Mouse (Mus musculus) brown adipose tissue, adult 24 weeks (tissue): ENCODE results near the gene Gpr107. TPM values are rescaled to one million over a fixed set of nuclear protein-coding genes. Genes with fewer than 3 reads are reported as not detected.

Source experiments
- H3K27ac ChIP-seq: fragments of 200-500 bp; replicated peaks from 2 replicates; pipeline ENCODE4 v1.5.1; 2012; ENCODE audit warnings: low read depth, mild to moderate bottlenecking, low read length
- H3K4me1 ChIP-seq: fragments of 200-500 bp; 2 replicates; pipeline ENCODE4 v1.6.1; 2012; ENCODE audit warnings: low read length, mixed read lengths; ENCODE audit not compliant: control insufficient read depth, insufficient read depth, insufficient read length
- H3K4me3 ChIP-seq: fragments of 200-500 bp; 2 replicates; pipeline ENCODE4 v1.5.1; 2012; ENCODE audit warnings: low read depth, mild to moderate bottlenecking, low read length, moderate library complexity; ENCODE audit not compliant: insufficient read depth
- polyA plus RNA-seq: library from polyadenylated mRNA; stranded (reverse); fragments of >200 nt; gene quantifications from 2 replicates; pipeline ENCODE4 v1.2.4, GENCODE M21; 2012; ENCODE audit not compliant: missing spikeins, insufficient read depth, insufficient read length

Gpr107 gene
- polyA plus RNA-seq, 1 experiment = 11.9 TPM

GRCm38 (mm10) chr2:31211204-31211603 is 59.1 kb downstream of the Gpr107 start:
- Histone ChIP-seq H3K4me1 (no peaks in the 10 kb centered on the region), H3K4me3 (no peak overlapping the region), H3K27ac (no peak overlapping the region)

DNA sequence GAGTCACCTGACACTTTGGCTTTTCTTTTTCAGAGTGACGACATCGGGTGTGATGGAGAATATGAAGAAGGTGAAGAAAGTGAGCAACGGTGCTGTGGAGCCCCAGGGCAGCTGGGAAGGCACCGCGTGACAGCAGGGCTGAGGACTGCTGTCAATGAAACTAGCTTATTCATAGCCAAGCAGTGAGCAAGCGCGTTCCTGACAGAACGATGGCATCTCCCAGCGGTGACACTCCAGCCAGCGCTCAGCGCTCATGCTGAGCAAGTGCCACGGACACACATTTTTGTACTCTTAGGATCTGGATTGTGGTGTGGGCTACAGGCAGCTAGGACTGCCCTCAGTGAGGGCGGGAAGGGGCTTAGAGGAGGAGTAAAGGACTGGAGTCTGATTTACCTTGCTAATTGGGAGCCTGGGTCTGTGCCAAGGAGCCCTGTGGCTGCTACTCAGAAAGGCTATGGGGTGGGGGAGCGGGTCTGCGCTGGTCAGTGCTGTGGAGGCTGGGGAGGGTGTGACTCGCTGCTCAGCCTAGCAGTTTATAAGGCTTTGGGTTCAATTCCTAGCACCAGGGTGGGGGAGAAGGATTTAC is 62.2 kb downstream of the Gpr107 start:
- H3K27ac ChIP-seq = no peak overlapping the region
- H3K4me3 ChIP-seq = no peak overlapping the region
- no peaks in the 10 kb centered on the region for H3K4me1 ChIP-seq

DNA sequence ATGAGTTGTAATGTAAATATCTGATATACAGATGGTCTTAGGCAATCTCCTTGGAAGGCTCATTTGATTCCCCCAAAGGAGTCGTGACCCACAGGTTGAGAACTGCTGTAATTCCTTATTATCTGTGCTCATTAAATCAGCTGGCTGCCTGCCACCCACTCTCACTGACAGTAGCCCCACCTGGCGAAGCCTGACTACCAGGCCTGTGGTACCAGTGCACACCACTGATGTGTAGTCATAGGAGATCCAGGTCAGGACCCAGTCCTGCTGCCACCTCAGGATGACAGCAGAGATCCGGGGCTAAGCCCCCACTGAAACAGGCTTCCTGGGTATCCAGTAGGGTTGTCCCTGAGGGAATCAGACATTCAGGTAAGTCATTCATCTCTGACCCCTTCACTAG is 66.5 kb downstream of the Gpr107 start:
- no peaks in the 10 kb centered on the region for H3K4me1 ChIP-seq

GRCm38 (mm10) chr2:31219470-31219869 is 67.4 kb downstream of the Gpr107 start:
- H3K4me3 ChIP-seq = no peak overlapping the region
- no peak overlapping the region for H3K27ac ChIP-seq
- H3K4me1 ChIP-seq = no peaks in the 10 kb centered on the region

More for the DNA sequence above, 66.5 kb downstream of the Gpr107 start:
- no peak overlapping the region for H3K4me3 ChIP-seq
- H3K27ac ChIP-seq = no peak overlapping the region

GRCm38 (mm10) chr2:31220844-31221243 is 68.7 kb downstream of the Gpr107 start:
- Histone ChIP-seq H3K4me1 (no peaks in the 10 kb centered on the region), H3K4me3 (no peak overlapping the region), H3K27ac (no peak overlapping the region)

DNA sequence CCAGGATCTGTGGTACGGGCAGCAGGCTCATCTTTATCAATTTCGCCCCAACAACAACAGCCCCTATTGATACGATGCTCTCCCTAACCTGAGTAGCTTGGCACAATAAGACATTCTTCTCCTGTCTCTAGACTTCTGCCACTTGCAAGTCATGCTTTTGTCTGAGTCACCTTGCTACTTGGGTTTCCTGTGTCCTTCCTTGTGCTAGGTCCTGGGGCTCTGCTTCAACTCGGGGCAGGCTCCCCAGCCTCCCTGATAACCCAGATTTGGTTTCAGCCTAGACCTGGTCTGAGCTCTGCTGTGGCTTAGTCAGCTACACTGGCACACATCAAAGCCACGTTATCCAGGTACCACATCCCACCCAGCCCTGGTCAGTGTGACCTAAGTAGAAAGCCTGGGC is 69.5 kb downstream of the Gpr107 start:
- no peak overlapping the region for H3K27ac ChIP-seq
- H3K4me1 ChIP-seq = no peaks in the 10 kb centered on the region
- H3K4me3 ChIP-seq = no peak overlapping the region

GRCm38 (mm10) chr2:31228768-31229311 is 76.7 kb downstream of the Gpr107 start:
- Histone ChIP-seq H3K4me3 (no peak overlapping the region), H3K27ac (no peak overlapping the region)

DNA sequence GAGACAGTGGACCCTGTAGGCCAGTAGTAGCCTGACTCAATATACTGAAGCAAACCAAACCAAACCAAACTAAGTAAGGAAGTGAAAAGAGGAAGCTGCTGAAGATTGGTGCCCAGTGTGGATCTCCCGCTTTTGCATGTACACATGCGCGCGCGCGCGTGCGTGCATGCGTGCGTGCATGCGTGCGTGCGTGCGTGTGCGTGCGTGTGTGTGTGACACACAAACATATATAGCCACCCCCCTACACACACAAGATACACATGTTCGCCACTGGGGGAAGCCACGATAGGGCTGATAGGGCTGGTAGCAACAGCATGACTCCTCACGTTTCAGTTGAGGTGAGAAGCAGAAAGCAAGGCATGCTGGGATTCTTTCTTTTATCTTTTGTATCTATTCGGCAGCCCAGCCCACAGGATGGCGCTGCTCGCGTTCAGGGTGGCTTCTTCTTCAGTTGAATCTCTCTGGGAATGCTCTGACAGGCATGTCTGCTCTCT is 87.1 kb downstream of the Gpr107 start:
- peak overlapping the region; percentile 27 for H3K4me3 ChIP-seq
- no peak overlapping the region for H3K27ac ChIP-seq
- H3K4me1 ChIP-seq = no peaks in the 10 kb centered on the region

More at GRCm38 (mm10) chr2:31228768-31229311, 76.7 kb downstream of the Gpr107 start:
- no peaks in the 10 kb centered on the region for H3K4me1 ChIP-seq

- no peak overlapping the region for H3K4me3 ChIP-seq
- H3K27ac ChIP-seq = no peak overlapping the region
- no peaks in the 10 kb centered on the region for H3K4me1 ChIP-seq
These were observed 87.7 kb downstream of the Gpr107 start for GRCm38 (mm10) chr2:31239833-31240232.

GRCm38 (mm10) chr2:31241639-31242038 is 89.5 kb downstream of the Gpr107 start:
- H3K4me3 ChIP-seq = no peak overlapping the region
- H3K27ac ChIP-seq = no peak overlapping the region
- H3K4me1 ChIP-seq = no peaks in the 10 kb centered on the region

DNA sequence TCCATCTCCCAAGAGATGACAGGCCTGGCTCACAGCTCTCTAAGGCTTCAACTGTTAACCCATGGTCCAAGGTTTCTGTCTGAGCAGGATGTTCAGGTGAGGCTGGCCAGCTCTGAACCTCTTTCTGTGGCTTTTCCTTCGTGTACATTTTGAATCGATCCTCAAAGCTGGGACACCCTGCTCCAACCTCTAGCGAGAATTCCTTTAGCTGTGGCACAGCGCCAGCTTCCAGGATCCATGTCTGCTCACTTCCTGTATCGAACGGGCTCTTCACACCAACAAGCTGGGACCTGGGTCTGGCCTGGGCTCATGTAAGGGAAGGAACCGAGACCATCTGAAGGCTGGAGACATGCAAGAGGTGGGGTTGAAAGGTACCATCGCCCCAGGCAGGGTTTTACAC is 92.1 kb downstream of the Gpr107 start:
- Histone ChIP-seq H3K27ac (no peak overlapping the region), H3K4me3 (no peak overlapping the region), H3K4me1 (no peaks in the 10 kb centered on the region)

DNA sequence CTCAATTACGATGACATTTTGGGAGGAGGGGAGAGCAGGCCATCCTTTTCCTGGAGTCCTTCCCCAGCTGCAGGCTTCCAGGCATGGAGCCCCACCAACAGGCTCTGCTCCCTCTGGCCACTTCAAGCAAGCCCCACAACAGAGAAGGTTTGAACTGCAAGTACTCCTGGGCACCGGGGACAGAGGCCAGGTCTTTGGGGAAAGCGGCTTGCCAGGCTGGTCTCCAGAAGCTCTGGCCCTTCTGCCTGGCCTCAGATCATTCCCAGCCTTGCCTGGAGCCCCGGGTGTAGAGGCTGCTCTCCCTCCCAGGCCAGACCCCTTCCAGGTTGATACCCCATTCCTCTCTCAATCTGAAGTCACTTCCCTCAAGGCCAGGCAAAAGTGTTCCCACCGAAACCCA is 92.9 kb downstream of the Gpr107 start:
- Histone ChIP-seq H3K4me3 (peak overlapping the region; percentile 57; the same call in 1 of the 2 replicates), H3K4me1 (no peaks in the 10 kb centered on the region), H3K27ac (no peak overlapping the region)

GRCm38 (mm10) chr2:31245491-31246141 is 93.5 kb downstream of the Gpr107 start, which contains the start of gene Ncs1:
Gene Ncs1, plus strand, starts transcription at chr2:31245823.
- no peak within 1 kb of the TSS for H3K27ac ChIP-seq

GRCm38 (mm10) chr2:31246251-31246971 is 94.3 kb downstream of the Gpr107 start:
- no peak overlapping the region for H3K27ac ChIP-seq
- peak overlapping the region; percentile 57 for H3K4me3 ChIP-seq

More at GRCm38 (mm10) chr2:31245491-31246141, 93.5 kb downstream of the Gpr107 start, which contains the start of gene Ncs1:
- H3K4me1 ChIP-seq = no peaks in the 10 kb centered on the region
- peak within 1 kb of the TSS; percentile 57 for H3K4me3 ChIP-seq

DNA sequence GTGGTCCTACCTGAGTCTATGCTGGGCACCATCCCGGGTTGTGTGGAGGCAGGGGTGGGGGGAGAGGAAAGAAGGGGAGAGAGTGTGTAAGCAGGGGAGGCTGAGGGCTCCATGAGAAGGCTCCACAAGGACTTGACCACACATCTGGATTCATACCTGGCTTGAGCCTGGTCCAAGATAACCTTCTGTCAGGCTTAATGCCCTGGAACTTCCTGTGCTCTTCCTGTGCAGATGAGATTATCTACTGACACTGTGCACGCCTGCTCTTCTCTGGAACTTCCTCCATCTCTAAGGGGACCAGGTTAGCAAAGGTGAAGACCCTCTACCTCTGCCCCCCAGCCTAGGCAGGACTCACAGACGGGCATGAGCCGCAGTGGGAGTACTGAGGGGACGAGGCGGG is 96.7 kb downstream of the Gpr107 start:
- Histone ChIP-seq H3K4me3 (no peak overlapping the region), H3K27ac (no peak overlapping the region), H3K4me1 (no peaks in the 10 kb centered on the region)

More at GRCm38 (mm10) chr2:31246251-31246971, 94.3 kb downstream of the Gpr107 start:
- H3K4me1 ChIP-seq = no peaks in the 10 kb centered on the region
